Mouse (Mus musculus) liver, adult 2 months (tissue): ENCODE measurements around the gene Adamtsl1.

ENCODE experiments used
- CTCF ChIP-seq: fragments of 200-500 bp; IDR thresholded peaks from 2 replicates; pipeline ENCODE4 v1.5.1; 2011; ENCODE audit warnings: low read depth, low read length, control low read depth
- POLR2A ChIP-seq: fragments of 200-500 bp; IDR thresholded peaks from 2 replicates; pipeline ENCODE4 v1.6.1; 2011; ENCODE audit warnings: low read length, control low read depth; ENCODE audit not compliant: insufficient read depth; ENCODE audit errors: extremely low read depth

DNA sequence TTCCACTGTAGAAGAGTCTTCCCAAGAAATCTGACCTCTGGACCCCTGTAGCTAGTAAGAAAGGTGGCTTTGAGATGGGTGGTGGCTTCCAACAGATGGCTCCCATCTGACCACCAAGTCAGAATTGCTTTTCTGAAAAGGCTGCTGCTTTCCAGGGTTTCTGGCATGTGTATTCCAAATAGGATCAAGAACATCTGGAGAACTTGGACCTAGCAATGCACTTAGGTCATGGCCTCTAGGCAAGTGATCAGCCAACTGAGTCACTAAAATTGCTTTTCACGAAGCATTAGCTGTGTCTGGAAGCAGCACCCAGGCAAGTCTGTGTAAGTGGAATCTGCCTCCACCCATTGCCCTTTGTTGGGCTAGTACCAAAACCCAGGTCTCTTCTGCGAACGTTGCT is 105.3 kb downstream of the Adamtsl1 start:
- no peak for TF ChIP-seq POLR2A
- TF ChIP-seq CTCF, result no peak
